Mouse (Mus musculus) C2C12 (cell line): ENCODE results near the gene Siglech.

ENCODE experiments used
- CTCF ChIP-seq: IDR thresholded peaks from one replicate; pipeline ENCODE4 v1.5.1; 2011; ENCODE audit not compliant: control insufficient read depth, insufficient read depth, insufficient read length
- MYOD1 ChIP-seq: IDR thresholded peaks from one replicate; pipeline ENCODE4 v1.6.1; 2011; ENCODE audit warnings: low read depth; ENCODE audit not compliant: control insufficient read depth, insufficient read length
- USF1 ChIP-seq: IDR thresholded peaks from one replicate; pipeline ENCODE4 v1.6.1; 2011; ENCODE audit warnings: low read depth, mild to moderate bottlenecking, control low read depth, moderate library complexity

- no peak for TF ChIP-seq USF1
- TF ChIP-seq CTCF: no peak
- no peak for TF ChIP-seq MYOD1
These were observed 42.0 kb downstream of the Siglech start for GRCm38 (mm10) chr7:55809967-55810366.
